Mouse (Mus musculus): ENCODE measurements around the gene Kcna1. TPM values are rescaled to one million over a fixed set of nuclear protein-coding genes. Genes with fewer than 3 reads are reported as not detected.

Gene Kcna1
- polyA plus RNA-seq, 3 experiments from 2014 or later = not detected

DNA sequence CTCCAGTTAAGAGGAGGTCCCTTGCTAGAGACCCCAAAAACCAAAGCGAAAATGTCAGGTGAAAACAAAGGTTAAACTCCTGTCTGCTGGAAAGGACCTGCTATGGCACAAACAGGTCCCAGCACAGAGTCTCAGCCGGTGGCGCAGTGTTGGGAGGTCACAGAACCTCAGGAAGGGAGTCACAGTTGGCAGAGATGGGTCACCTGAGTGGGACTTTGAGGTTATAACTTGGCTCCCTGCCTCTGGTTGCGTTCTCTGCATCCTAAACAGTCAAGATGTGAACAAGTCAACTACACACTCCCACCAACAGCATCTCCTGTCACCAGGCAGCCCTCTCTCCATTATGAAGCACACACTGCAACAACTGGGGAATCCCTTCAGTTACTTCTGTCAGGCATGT, 48.4 kb downstream of the Kcna1 start:
- no peak for ATAC-seq

DNA sequence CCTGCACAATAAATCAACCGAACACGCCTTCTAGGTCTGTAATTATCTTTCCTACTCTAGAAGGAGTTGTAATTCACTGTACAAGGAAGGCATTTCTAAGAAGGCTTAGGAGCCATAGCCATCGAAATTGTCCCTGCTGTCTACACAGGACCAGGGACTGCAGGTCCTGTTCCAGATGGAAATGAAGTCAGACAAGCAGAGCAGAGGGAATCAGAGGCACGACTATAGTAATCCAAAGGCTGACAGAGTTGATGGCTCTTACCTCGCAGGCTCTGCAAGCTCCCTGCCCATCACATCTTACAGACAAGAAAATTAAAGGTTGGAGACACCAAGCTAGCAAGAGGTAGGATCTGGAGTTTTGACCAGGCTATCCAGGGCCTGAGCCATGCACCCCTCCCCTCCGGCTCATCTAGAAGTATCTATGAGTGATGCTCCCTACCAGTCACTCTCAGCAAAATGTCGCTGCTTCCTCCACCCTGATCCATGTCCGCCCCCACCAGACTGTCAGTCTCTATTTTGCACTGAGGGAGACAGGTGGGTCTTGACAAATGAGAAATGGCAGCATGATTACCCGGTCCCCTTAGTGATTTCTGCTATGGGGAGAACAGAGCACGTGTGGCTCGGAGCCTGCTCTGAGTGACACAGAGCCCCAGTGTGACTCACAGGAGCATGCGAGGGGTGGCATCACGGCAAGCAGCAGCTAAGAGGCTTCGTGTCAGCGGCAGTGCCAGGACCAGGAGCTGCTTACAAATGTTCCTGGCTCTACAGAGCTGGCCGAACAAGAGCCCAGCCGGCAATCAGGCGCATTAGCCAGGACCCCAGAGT, 50.2 kb downstream of the Kcna1 start:
- ATAC-seq = no peak

DNA sequence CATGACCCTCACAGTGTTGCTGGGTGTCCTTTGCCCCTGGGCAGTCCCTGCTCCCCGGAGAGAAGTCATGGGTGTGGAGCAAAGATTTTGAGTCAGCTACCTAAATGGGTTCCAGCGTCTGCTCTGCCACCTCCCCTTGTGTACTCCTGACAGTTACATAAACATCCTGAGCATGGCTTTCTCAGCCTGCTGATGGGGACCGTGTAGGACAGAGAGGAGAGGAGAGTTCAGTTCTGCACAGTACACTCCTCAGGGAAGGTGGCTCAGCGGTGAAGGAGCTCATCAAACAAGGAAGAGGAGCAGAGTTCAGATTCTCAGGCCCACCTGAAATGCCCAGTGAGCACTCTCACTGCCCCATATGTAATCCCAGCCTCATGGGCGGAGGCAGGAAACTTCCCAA, 51.1 kb downstream of the Kcna1 start:
- no peak for ATAC-seq

DNA sequence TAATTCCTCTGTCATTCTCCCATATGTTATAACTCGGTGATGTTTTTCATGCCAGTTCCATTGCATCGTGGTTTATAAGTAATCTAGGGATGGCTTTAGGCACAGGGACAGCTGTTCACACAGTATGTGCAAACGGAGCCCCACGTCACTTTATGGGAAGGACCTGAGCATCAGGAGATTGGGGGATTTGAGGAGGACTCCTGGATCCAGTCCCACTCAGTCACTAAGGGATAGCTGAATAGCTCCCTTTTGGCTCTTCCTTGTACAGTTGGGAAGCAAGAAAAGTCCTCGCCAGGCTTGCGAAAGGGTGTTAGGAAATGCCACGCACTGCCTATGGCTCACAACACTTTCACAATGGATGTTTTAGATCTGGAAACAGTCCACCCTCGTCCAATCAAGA, 51.8 kb downstream of the Kcna1 start:
- no peak for ATAC-seq

DNA sequence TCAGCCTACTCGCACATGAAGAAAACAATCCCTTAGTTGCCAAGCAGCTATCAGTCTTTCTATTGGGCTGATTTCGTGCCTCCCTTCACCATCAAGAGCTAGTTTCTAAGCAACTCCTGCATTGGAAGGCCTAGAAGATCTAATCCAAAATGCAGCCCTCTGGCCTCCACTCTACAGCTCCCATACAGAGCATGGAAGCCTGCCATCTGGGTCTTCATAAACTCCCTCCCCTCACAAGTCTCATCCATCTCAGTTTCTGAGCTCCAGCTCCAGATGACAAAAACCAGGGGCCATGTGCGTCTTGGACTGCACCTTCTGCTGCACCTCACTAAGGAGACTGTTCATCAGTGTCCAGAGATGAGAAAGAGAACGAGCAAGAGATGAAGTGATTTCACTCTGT, 52.8 kb downstream of the Kcna1 start:
- ATAC-seq = no peak

Other genes starting within 250 kb of the Kcna1 start
- gene Kcna5, start 111.0 kb downstream of the Kcna1 start, polyA plus RNA-seq (2017; shearing (Covaris generic)) = not detected
- not detected for gene Kcna6, start 94.3 kb upstream of the Kcna1 start, polyA plus RNA-seq (2017; shearing (Covaris generic))
- gene Ndufa9, start 202.8 kb upstream of the Kcna1 start, polyA plus RNA-seq (2017; shearing (Covaris generic)) = 100 to 1,000 TPM; 157 to 186 (median 185) TPM
- gene Akap3, start 206.7 kb upstream of the Kcna1 start, polyA plus RNA-seq (2017; shearing (Covaris generic)) = not detected

Measured in inflammation-experienced regulatory T-cells, adult 6 months (primary cell).